Mouse (Mus musculus) kidney, embryonic 15.5 days (tissue): ENCODE data around the gene Tns2. TPM values are rescaled to one million over a fixed set of nuclear protein-coding genes. Genes with fewer than 3 reads are reported as not detected.

Experiments
- ATAC-seq: fragments of 200-750 bp; cut with Nextera tagmentation; replicated peaks from 2 replicates; pipeline ENCODE4 v1.8.0; 2017; ENCODE audit warnings: moderate TSS enrichment; ENCODE audit not compliant: low FRiP score
- H3K27ac ChIP-seq: fragments of 300-500 bp; sonication (generic); 2 replicates; pipeline ENCODE4 v1.5.1; 2015; ENCODE audit warnings: mild to moderate bottlenecking, inconsistent platforms
- H3K27me3 ChIP-seq: fragments of 300-500 bp; sonication (generic); 2 replicates; pipeline ENCODE4 v1.6.1; 2015; ENCODE audit warnings: inconsistent platforms
- H3K36me3 ChIP-seq: fragments of 300-500 bp; sonication (generic); 2 replicates; pipeline ENCODE4 v1.6.1; 2015; ENCODE audit warnings: inconsistent platforms
- H3K4me1 ChIP-seq: fragments of 300-500 bp; sonication (generic); 2 replicates; pipeline ENCODE4 v1.6.1; 2015; ENCODE audit warnings: inconsistent platforms
- H3K4me2 ChIP-seq: fragments of 300-500 bp; sonication (generic); 2 replicates; pipeline ENCODE4 v1.6.1; 2015; ENCODE audit warnings: moderate library complexity, mild to moderate bottlenecking, inconsistent platforms
- H3K4me3 ChIP-seq: fragments of 300-500 bp; sonication (generic); replicated peaks from 2 replicates; pipeline ENCODE4 v1.5.1; 2015; ENCODE audit warnings: mild to moderate bottlenecking, inconsistent platforms
- H3K9ac ChIP-seq: fragments of 300-500 bp; sonication (generic); 2 replicates; pipeline ENCODE4 v1.6.1; 2015; ENCODE audit warnings: mild to moderate bottlenecking, inconsistent platforms
- H3K9me3 ChIP-seq: fragments of 300-500 bp; sonication (generic); replicated peaks from 2 replicates; pipeline ENCODE4 v1.6.1; 2016; ENCODE audit warnings: inconsistent platforms
- WGBS: fragments of 180-500 bp; shearing (Covaris S2); methylation state at CpG from one replicate; pipeline ENCODE4 v1.1.7; 2015; ENCODE audit warnings: mixed read lengths; 5-methylcytosine and 5-hydroxymethylcytosine counted together
- polyA plus RNA-seq: library from polyadenylated mRNA; unstranded; fragments of >200 nt; fragmentation: Nextera tagmentation; extraction: Ambion mirVana; gene quantifications from 2 replicates; pipeline ENCODE4 v1.2.1, GENCODE M21; 2015

Tns2 gene
- polyA plus RNA-seq: 39.7 and 48.4 TPM in 2 replicates

DNA sequence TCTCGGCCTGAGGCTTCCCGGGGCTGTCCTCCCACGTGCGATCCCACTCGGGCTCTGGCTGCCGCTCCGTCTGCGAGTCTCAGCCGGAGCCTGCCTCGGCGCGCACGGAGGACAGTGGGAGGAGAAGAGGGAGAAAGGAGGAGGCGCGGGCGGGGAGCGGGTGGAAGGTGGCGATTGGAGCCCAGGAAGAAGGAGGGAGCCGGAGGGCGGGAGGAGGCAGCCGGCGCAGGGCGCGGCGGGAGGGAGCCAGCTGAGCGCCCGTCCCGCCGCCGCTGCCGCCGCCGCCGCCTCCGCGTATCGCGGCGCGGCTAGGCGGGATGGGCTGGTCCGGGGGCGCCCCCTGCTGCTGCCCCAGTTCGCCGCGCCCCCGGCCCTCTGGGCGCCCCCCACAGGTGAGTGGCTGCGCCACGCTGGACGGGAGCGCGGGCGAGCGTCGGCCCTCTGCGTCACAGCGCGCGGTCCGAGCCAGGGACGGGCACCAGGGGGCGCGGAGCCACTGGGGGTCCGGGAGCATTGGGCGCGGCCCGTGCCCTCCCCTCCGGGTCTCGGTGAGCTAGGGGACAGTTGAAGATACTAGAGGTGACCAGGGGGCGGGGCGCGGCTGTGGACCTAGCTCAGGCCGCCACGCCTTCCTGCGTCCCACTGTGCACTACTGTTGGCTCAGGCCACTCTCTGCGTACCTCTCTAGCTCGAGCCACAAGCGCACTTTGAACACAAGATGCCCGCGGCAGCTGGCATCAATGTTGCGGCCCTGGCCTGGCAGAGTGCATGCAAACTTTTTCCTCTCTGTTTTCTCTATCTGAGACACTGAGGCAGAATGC is at the start of gene Tns2:
Tns2 (plus strand) TSS at position 253 of the 821 bp plus-strand sequence.
- Histone ChIP-seq H3K27me3 (no peaks in the 10 kb centered on the region), H3K9me3 (no peaks in the 10 kb centered on the region), H3K4me2 (peak within 1 kb of the TSS; percentile 91), H3K9ac (peak within 1 kb of the TSS; percentile 69), H3K36me3 (peaks cover 34% of the 10 kb centered on the region), H3K27ac (peak within 1 kb of the TSS; percentile 97), H3K4me3 (peak within 1 kb of the TSS; percentile 66), H3K4me1 (peaks cover 85% of the 10 kb centered on the region)
- WGBS: under 1% methylated on average over 62 of the region's 82 CpGs
- ATAC-seq: peak; percentile 59

DNA sequence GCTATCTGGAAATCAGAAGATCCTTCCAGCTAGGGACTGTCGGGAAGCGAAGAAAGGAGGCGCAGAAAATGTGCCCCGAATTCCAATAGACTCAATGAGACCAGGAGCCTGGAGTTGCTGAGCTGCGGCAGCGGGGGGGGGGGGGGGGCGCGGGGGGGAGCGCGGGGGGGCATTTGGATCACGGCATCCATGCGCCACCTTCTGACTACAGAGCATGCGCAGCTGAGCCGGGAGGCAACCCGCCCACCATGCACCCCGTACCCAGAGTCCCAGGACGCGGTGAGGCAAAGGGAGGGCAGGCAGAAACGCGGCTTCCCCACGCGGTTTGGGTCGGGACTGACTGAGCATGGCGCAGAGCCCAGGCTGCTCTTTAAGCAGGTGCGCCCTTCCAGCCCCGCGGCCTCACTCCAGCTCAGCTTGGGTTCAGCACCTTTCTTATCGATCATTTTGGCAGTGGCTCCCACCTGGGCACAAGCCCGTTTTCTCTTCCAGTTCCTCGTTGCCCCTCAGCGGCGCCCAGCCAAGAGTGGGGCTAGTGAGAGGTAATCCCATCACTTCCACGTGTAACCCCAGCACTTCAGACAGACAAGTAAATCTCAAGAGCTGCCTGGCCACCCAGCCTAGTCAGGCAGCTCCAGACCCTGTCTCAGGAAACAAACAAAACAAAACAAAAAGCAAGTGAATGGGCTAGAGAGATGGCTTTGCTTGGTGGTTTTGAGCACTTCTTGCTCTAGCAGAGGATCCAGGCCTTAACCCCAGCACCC is 48.1 kb upstream of the Tns2 start:
- H3K9me3 ChIP-seq: no peaks in the 10 kb centered on the region
- H3K27me3 ChIP-seq: no peaks in the 10 kb centered on the region
- H3K4me3 ChIP-seq: peak overlapping the region; percentile 52
- 1% methylated on average over 29 of the region's 33 CpGs for WGBS
- peak overlapping the region; percentile 57 for H3K9ac ChIP-seq
- peak; percentile 29 for ATAC-seq
- H3K4me2 ChIP-seq: peak overlapping the region; percentile 90
- H3K4me1 ChIP-seq: peaks cover 11% of the 10 kb centered on the region; the same call in 1 of the 2 replicates
- peak overlapping the region; percentile 85 for H3K27ac ChIP-seq
- no peaks in the 10 kb centered on the region for H3K36me3 ChIP-seq

DNA sequence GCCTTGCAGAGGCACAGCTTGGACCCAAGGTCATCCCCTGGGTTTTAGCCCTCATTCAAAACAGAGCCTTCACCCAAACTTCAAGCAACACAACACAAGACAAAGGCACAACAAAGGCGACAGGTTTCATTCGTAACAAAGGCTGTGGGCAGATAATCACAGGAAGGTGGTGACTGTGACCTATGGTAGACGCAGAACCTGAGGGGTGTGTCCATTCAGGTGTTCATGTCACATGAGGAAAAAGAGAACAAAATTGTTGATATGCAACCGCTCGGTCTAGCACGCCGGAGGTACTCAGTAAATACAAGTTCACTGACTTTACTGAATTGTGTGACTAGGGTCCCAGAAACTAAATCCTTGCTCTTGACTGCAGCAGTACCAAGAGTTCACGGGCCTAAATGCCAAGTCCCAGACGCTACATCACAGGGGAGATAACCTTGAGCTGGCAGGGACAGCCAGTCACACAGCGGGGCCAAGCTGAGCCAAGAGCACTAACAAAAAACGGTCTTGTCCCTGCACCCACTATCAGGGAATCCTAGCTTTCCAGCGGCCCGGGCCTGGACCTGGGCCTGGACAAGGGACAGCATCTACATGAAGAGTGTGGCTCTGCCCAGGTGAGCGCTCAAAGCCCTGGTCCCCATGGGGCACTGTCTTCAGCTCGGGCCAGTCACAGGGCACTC is 43.6 kb upstream of the Tns2 start:
- Histone ChIP-seq H3K4me3 (no peak overlapping the region), H3K4me2 (no peak overlapping the region), H3K9ac (no peak overlapping the region), H3K27ac (no peak overlapping the region), H3K36me3 (no peaks in the 10 kb centered on the region), H3K9me3 (no peaks in the 10 kb centered on the region), H3K4me1 (peaks cover 6% of the 10 kb centered on the region; the same call in 1 of the 2 replicates), H3K27me3 (no peaks in the 10 kb centered on the region)
- no peak for ATAC-seq
- WGBS: 92% methylated on average over 15 of the region's 15 CpGs

DNA sequence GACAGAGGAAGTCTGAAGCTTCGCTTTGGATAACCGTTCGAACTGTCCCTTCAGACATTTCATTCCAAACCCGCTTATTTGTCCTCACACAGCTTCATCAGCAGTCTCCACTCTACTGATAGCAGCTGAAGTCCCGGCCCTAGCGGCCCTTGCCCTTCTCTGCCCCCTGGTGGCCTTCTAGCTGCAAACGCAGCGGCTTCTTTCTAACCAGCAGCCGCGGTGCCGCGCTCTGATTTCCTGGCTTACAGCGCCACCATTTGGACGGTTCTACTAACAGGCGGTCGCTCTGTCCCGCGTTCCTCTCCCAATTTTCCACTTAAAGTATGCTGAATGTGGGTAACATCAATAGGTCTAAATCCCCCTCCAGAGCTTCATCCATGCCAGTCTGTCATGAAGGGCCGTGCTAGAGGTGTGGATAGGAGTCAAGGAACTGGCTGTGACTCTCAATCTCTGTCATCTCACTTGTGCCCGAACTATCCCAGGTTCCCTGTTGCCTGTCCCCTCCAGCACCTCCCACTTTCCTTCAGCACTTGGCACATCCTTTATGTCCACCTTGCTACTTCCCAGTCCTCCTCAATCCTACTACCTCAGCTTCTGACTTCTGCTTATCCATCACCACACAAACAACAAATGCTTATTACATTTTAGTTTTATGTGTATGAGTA is 34.4 kb upstream of the Tns2 start:
- 4% methylated on average over 20 of the region's 20 CpGs for WGBS
- Histone ChIP-seq H3K9me3 (no peaks in the 10 kb centered on the region), H3K36me3 (no peaks in the 10 kb centered on the region), H3K4me3 (no peak overlapping the region), H3K27me3 (peaks cover 20% of the 10 kb centered on the region), H3K9ac (no peak overlapping the region), H3K4me2 (no peak overlapping the region), H3K4me1 (peaks cover 19% of the 10 kb centered on the region), H3K27ac (no peak overlapping the region)
- peak; percentile 81 for ATAC-seq

DNA sequence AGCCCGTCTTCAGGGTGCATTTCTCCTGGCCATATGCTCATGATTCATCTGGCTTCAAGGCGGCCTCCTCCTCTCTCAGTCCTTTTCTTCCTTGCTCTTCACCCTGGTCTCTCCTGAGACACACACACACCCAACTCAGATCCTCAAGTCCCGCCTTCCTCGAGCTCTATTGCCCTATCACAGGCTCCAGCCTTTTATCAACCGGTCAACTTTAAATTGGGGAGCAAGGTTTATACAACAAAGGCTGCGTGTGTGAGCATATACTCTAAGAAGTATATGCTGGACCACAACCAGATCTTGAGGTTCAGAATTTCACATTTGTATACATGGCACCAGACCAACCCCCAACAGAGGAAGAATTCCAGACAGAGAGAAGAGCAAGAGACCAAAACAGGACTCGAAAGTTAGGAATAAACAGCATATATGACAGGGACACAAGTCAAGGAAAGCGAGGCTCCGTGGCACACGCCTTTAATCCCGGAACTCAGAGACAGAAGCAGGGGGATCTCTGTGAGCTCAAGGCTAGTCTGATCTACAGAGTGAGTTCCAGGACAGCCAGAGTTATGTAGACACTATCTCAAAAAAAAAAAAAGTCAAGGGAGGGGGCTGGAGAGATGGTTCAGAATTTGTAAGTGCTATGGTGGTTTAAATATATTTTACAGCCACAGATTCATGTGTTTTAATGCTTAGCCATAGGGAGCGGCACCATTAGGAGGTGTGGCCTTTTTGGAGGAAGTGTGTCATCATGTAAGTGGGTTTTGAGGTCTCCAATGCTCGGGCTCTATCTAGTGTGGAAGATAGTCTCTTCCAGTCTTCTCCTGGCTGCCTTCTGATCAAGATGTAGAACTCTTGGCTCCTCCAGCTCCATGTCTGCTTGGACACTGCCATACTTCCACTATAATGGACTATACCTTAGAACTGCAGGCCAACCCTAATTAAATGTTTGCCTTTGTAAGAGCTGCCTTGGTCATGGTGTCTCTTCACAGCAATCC is 29.4 kb upstream of the Tns2 start:
- Histone ChIP-seq H3K9ac (no peak overlapping the region), H3K27ac (no peak overlapping the region), H3K4me1 (peaks cover 23% of the 10 kb centered on the region), H3K4me3 (no peak overlapping the region), H3K36me3 (no peaks in the 10 kb centered on the region), H3K4me2 (no peak overlapping the region), H3K9me3 (no peaks in the 10 kb centered on the region), H3K27me3 (peaks cover 20% of the 10 kb centered on the region)
- no peak for ATAC-seq
- WGBS: 80% methylated on average over 13 of the region's 13 CpGs

DNA sequence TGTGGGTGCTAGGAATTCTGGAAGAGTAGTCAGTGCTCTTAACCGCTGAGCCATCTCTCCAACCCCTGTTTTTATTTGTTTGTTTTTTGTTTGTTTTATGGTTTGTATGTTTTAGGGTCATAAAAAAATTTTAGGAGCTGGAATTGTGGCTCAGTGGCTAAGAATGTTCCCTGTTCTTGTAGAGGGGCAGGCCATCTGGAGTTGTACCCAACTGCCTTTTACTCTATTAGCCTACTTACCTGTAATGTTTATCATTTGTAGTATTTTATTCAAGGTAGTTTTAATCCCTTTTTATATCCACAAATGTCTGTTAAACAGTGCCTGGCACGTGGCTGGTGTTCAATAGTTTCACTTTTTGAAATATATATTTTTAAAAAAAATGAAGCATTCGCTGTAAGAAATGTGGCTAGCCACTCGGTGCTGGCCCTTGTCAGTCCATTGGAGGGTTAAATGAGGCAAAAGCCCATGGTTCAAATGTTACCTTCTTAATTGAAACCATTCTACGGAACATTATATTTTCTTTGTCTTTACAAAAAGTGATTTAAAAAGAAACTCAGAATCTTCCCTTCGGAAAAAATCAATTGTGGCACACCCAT is 27.2 kb upstream of the Tns2 start:
- no peaks in the 10 kb centered on the region for H3K9me3 ChIP-seq
- peak overlapping the region; percentile 77 for H3K4me2 ChIP-seq
- WGBS: 13% methylated on average over 6 of the region's 6 CpGs
- ATAC-seq: peak; percentile 34; the same call in 1 of the 2 replicates
- no peak overlapping the region; the same call in 1 of the 2 replicates for H3K27ac ChIP-seq
- H3K4me1 ChIP-seq: peaks cover 30% of the 10 kb centered on the region
- peak overlapping the region; percentile 71 for H3K4me3 ChIP-seq
- H3K27me3 ChIP-seq: no peaks in the 10 kb centered on the region
- H3K36me3 ChIP-seq: 0 out of 2 replicates have a peak, but pooled peaks cover 3% of the 10 kb centered on the region
- H3K9ac ChIP-seq: 0 out of 2 replicates have a peak overlapping the region, but pooled peaks have one; percentile 15

DNA sequence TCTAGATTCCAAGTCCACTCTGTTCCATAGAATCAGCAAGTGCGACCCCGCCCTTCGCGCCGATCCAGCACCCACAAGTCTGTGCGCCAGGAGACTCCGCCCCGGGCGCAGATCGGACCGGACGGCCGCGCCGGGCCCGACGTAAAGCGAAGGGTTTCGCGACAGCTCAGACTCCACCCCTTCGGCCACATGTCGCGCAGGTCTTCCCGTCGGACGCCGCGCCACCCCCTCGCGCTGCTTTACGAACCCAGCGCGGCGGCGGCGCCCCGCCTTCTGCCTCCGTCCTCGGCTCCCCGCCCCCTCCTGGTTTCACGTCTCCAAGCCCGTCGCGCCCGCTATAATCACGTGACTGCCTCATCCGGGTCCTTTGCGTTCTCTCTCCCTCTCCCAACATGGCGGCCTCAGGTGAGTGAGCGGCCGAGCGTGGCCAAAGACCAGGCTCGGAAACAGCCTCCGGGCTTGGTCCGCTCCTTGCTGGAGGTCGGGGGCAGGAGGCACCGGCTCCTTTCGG is 26.6 kb upstream of the Tns2 start, which contains the start of gene Eif4b:
Eif4b (plus strand) TSS at position 215 of the 511 bp plus-strand sequence.
- Histone ChIP-seq H3K4me3 (peak within 1 kb of the TSS; percentile 71), H3K27me3 (no peaks in the 10 kb centered on the region), H3K4me1 (peaks cover 30% of the 10 kb centered on the region), H3K36me3 (0 out of 2 replicates have a peak, but pooled peaks cover 3% of the 10 kb centered on the region), H3K9me3 (no peaks in the 10 kb centered on the region), H3K9ac (peak within 1 kb of the TSS; percentile 93), H3K27ac (peak within 1 kb of the TSS; percentile 94), H3K4me2 (peak within 1 kb of the TSS; percentile 77)
- ATAC-seq: peak; percentile 94
- under 1% methylated on average over 58 of the region's 58 CpGs for WGBS

DNA sequence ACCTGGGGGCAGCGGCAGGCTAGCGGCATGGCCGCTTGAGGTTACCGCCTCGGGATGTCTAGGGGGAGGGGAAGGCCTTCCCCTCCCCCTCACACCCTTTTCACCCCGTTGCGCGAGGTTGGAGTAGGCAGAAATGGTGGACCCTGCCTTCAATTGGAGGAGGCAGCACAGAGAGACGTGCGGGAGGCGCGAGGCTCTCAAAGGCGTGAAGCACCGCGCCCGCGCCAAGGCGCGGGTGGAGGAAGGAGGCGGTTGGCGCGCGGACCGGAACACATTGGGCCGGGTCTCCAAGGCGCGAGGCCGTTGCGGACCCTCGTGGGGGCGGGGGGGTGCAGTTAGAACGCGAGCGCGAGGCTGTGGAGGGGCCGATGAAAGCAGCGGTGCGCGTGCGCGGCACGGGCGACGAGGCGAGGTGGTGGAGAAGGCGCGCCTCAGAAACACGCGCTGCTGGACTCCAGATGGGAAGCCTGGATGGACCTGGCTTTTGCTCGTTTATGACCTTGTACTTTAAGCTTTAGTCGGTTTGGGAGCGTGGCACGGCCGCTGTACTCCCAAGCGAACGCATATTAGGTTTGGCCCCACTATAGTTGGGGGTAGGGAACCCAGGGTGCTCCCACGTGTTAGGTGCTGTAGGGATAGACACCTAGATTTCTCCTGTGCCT is 26.0 kb upstream of the Tns2 start:
- Histone ChIP-seq H3K9me3 (no peaks in the 10 kb centered on the region), H3K27ac (peak overlapping the region; percentile 94), H3K9ac (peak overlapping the region; percentile 93), H3K27me3 (no peaks in the 10 kb centered on the region), H3K36me3 (0 out of 2 replicates have a peak, but pooled peaks cover 4% of the 10 kb centered on the region), H3K4me2 (peak overlapping the region; percentile 77), H3K4me1 (peaks cover 32% of the 10 kb centered on the region), H3K4me3 (peak overlapping the region; percentile 71)
- ATAC-seq: peak; percentile 61
- WGBS: under 1% methylated on average over 56 of the region's 57 CpGs

DNA sequence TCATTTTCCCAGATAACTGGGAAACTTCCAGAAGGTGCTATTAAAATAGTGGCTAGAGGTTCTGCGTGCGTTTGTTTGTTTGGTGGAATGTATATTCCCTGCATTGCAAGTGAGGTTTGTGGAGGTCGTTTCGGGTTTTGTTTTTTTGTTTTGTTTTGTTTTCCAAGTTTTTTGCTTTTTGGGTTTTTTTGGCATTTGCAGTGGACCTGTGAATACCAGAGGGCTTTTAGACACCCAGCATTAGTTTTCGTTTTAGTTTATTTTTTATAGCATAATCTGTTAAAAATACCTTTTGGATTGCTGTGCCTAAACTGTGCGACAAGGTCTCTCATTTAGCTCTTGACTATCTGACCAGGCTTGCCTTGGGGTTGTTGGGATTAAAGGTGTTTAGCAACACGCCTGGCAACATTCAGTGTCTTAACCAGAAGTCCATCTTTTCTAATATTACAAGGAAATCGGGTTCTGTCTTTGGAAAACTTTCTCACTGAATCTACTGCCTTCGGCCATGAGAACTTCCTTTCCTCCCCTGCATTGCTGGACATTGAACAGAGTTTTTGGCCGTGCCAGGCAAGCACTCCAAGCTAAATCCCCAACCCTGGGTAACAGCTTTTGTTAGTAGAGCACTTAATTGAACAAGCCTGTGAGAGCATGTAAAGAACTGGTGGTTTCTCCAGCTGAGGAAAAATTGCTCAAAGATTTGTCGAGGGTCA is 25.2 kb upstream of the Tns2 start:
- peak overlapping the region; percentile 93 for H3K9ac ChIP-seq
- H3K36me3 ChIP-seq: 0 out of 2 replicates have a peak, but pooled peaks cover 10% of the 10 kb centered on the region
- no peaks in the 10 kb centered on the region for H3K27me3 ChIP-seq
- H3K27ac ChIP-seq: peak overlapping the region; percentile 94; the same call in 1 of the 2 replicates
- peaks cover 29% of the 10 kb centered on the region for H3K4me1 ChIP-seq
- H3K4me2 ChIP-seq: peak overlapping the region; percentile 77
- H3K4me3 ChIP-seq: peak overlapping the region; percentile 71
- 12% methylated on average over 11 of the region's 11 CpGs for WGBS
- ATAC-seq: no peak
- H3K9me3 ChIP-seq: no peaks in the 10 kb centered on the region
